ENCODE assay signal across 9 mouse cellular contexts in genomic region chr11:54413017-54413416, GRCm38 (mm10). TPM values are rescaled to one million over a fixed set of nuclear protein-coding genes. Genes with fewer than 3 reads are reported as not detected.
A peak's percentile ranks its signal among the peaks of the same experiment; 100 is the strongest.
DNase-seq lines count a peak whose midpoint lies in the region; ATAC-seq and TF ChIP-seq lines count a peak whose summit lies in the region.
"Had no signal": no experiment of that assay in that cellular context is flagged by ENCODE, and none has a peak within 500 bp of the region (broad histone marks: within the 10 kb centered on the region; RNA-seq: fewer than 3 reads in every experiment).

No protein-coding gene starts in this region.

- no peak overlapping the region for H3K4me3 ChIP-seq in midbrain, embryonic 13.5 days (replicated peaks)
- H3K4me3 ChIP-seq in midbrain, embryonic 10.5 days: no peak overlapping the region
- H3K4me3 ChIP-seq in lung, embryonic 14.5 days (ENCODE audit: low read depth, low read length): no peak overlapping the region

- no peaks in the 10 kb centered on the region for H3K27me3 ChIP-seq in midbrain, embryonic 13.5 days
- no peaks in the 10 kb centered on the region for H3K27me3 ChIP-seq in midbrain, embryonic 10.5 days (ENCODE audit: low read depth, poor library complexity, severe bottlenecking)
- no peaks in the 10 kb centered on the region for H3K27me3 ChIP-seq in lung, embryonic 14.5 days (ENCODE audit: insufficient read depth, low read length)

- no peak overlapping the region for H3K9ac ChIP-seq in midbrain, embryonic 13.5 days (replicated peaks)
- no peak overlapping the region for H3K9ac ChIP-seq in lung, embryonic 14.5 days

- ATAC-seq in midbrain, embryonic 13.5 days: 0 out of 2 replicates have a peak, but pooled peaks have one; percentile 48
- peak; percentile 86 for ATAC-seq in lung, embryonic 14.5 days (ENCODE audit: insufficient read depth)

- H3K4me1 ChIP-seq in midbrain, embryonic 13.5 days (replicated peaks): no peaks in the 10 kb centered on the region
- H3K4me1 ChIP-seq in midbrain, embryonic 10.5 days: peaks cover 5% of the 10 kb centered on the region; the same call in 1 of the 2 replicates
- H3K4me1 ChIP-seq in lung, embryonic 14.5 days (ENCODE audit: insufficient read depth): 0 out of 2 replicates have a peak, but pooled peaks cover 4% of the 10 kb centered on the region

- H3K27ac ChIP-seq in midbrain, embryonic 13.5 days: no peak overlapping the region
- no peak overlapping the region for H3K27ac ChIP-seq in midbrain, embryonic 10.5 days (replicated peaks)
- H3K27ac ChIP-seq in lung, embryonic 14.5 days (ENCODE audit: low read depth): no peak overlapping the region

- no peaks in the 10 kb centered on the region for H3K9me3 ChIP-seq in midbrain, embryonic 13.5 days
- H3K9me3 ChIP-seq in midbrain, embryonic 10.5 days (replicated peaks): no peaks in the 10 kb centered on the region
- no peaks in the 10 kb centered on the region for H3K9me3 ChIP-seq in lung, embryonic 14.5 days (ENCODE audit: low read depth, low read length)

- H3K36me3 ChIP-seq in midbrain, embryonic 13.5 days: no peaks in the 10 kb centered on the region
- no peaks in the 10 kb centered on the region for H3K36me3 ChIP-seq in midbrain, embryonic 10.5 days
- no peaks in the 10 kb centered on the region for H3K36me3 ChIP-seq in lung, embryonic 14.5 days (ENCODE audit: insufficient read depth)

- 45% methylated on average over 6 of the region's 6 CpGs for whole genome bisulfite sequencing in midbrain, embryonic 13.5 days
- WGBS in midbrain, embryonic 10.5 days: 67% methylated on average over 6 of the region's 6 CpGs
- WGBS in lung, embryonic 14.5 days: 7% methylated on average over 6 of the region's 6 CpGs

- no peak overlapping the region for H3K4me2 ChIP-seq in midbrain, embryonic 13.5 days (replicated peaks)
- peak overlapping the region; percentile 43 for H3K4me2 ChIP-seq in lung, embryonic 14.5 days

- DNase-seq in adrenal gland, postnatal 14 days: peak; percentile 21
- DNase-seq in adrenal gland, adult 18-20 months (ENCODE audit: low spot score in 2 of 2): no peak
- DNase-seq in midbrain, embryonic 10.5 days (ENCODE audit: low spot score): no peak
- DNase-seq in lung, embryonic 14.5 days: peak; percentile 75
- DNase-seq in yolk sac, embryonic 10.5 days (ENCODE audit: low spot score): peak; percentile 9
- DNase-seq in layer of hippocampus, adult 11-12 months (ENCODE audit: low spot score): no peak
- no peak for DNase-seq in kidney, adult 9 months

- no peak for TF ChIP-seq CTCF in lung, embryonic 14.5 days (IDR thresholded peaks at IDR 0.05; ENCODE audit: low read depth)

RNA-seq across cellular contexts. Expression of gene Fnip1, which starts 25.0 kb away (rescaled TPM):
- 27.5 and 27.8 TPM in 2 replicates for total RNA-seq in adrenal gland, postnatal 14 days (2021)
- 10 to 100 TPM; 26.8 to 31.1 TPM for total RNA-seq in adrenal gland, adult 18-20 months (2021)
- polyA plus RNA-seq in midbrain, embryonic 13.5 days (2015; fragmentation: Nextera tagmentation; extraction: Ambion mirVana): 11.8 and 12.4 TPM in 2 replicates
- polyA plus RNA-seq in midbrain, embryonic 10.5 days (2016; fragmentation: Nextera tagmentation; extraction: Ambion mirVana): 8.7 and 9.4 TPM in 2 replicates
- polyA plus RNA-seq in lung, embryonic 14.5 days (2014; fragmentation: Nextera tagmentation; extraction: Ambion mirVana): 11.1 and 12.4 TPM in 2 replicates

RNA-seq across cellular contexts. Expression of gene Meikin, which starts 42.6 kb away (rescaled TPM):
- not detected in 2 replicates for total RNA-seq in adrenal gland, postnatal 14 days (2021)
- not detected for total RNA-seq in adrenal gland, adult 18-20 months (2021)
- polyA plus RNA-seq in midbrain, embryonic 13.5 days (2015; fragmentation: Nextera tagmentation; extraction: Ambion mirVana): not detected in 2 replicates
- not detected in 2 replicates for polyA plus RNA-seq in midbrain, embryonic 10.5 days (2016; fragmentation: Nextera tagmentation; extraction: Ambion mirVana)
- not detected in 2 replicates for polyA plus RNA-seq in lung, embryonic 14.5 days (2014; fragmentation: Nextera tagmentation; extraction: Ambion mirVana)
- polyA plus RNA-seq: neural tube, embryonic 14.5 days had no signal

Comparison
In these comparisons a context has a peak if more than half of its experiments do, and no peak if none do; other contexts are left out.
1. DNase-seq: peak in adrenal gland, postnatal 14 days (single experiment), lung, embryonic 14.5 days (single experiment) and yolk sac, embryonic 10.5 days (single experiment); none in adrenal gland, adult 18-20 months (0 of 2), midbrain, embryonic 10.5 days (single experiment), layer of hippocampus, adult 11-12 months (single experiment) and kidney, adult 9 months (single experiment).